Mouse (Mus musculus): ENCODE measurements around the gene Nxn.

DNA sequence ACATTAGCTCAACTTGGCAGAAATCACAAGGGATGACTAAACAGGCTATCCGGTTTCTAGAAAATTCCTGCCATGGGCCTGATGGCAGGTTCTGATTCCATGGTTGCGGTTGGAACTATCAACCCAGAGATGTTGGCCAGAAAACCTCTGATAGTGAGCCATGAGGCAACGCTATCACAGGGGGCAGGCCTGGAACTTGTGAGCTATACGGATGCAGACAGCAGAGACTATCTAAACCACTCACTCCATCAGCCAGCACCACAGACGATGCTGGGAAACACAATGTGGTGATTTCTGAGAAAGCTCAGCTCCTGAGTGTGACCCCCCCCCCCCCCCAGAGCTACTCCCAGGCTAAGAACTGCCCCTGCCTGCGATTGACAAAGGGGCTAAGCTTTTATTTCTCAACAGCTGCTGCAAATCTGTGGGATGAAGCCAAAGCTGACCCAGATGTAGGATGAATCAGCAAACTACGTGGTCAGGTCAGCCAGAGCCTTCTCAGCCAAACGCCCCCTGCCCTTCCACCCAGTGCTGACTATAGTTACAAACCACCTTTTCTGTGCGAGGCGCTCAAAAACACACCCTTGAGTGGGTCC is 112.3 kb downstream of the Nxn start:
- TF ChIP-seq EP300 (IDR thresholded peaks at IDR 0.05; ENCODE audit: insufficient read depth, low read depth, low read length): no peak
- no peak for TF ChIP-seq CTCF (IDR thresholded peaks at IDR 0.05; ENCODE audit: low read depth, low read length)
- TF ChIP-seq POLR2A (IDR thresholded peaks at IDR 0.05; ENCODE audit: insufficient read depth, low read length): no peak

All from ES-Bruce4 (cell line).